Mouse (Mus musculus) embryonic facial prominence, embryonic 12.5 days (tissue): Measurements from ENCODE around the gene Ccnc. TPM values are rescaled to one million over a fixed set of nuclear protein-coding genes. Genes with fewer than 3 reads are reported as not detected.

Experiments
- ATAC-seq: fragments of 200-750 bp; cut with Nextera tagmentation; 2 replicates; pipeline ENCODE4 v1.8.0; 2017; ENCODE audit not compliant: insufficient number of reproducible peaks, insufficient read depth, low FRiP score, low TSS enrichment
- H3K27ac ChIP-seq: fragments of 300-500 bp; sonication (generic); 2 replicates; pipeline ENCODE4 v1.5.1; 2016; ENCODE audit warnings: mild to moderate bottlenecking
- H3K27me3 ChIP-seq: fragments of 300-500 bp; sonication (generic); 2 replicates; pipeline ENCODE4 v1.6.1; 2016; ENCODE audit warnings: mild to moderate bottlenecking, moderate library complexity
- H3K36me3 ChIP-seq: fragments of 300-500 bp; sonication (generic); 2 replicates; pipeline ENCODE4 v1.6.1; 2016; ENCODE audit warnings: mild to moderate bottlenecking
- H3K4me1 ChIP-seq: fragments of 300-500 bp; sonication (generic); 2 replicates; pipeline ENCODE4 v1.6.1; 2016
- H3K4me2 ChIP-seq: fragments of 300-500 bp; sonication (generic); replicated peaks from 2 replicates; pipeline ENCODE4 v1.6.1; 2016; ENCODE audit warnings: mild to moderate bottlenecking, moderate library complexity
- H3K4me3 ChIP-seq: fragments of 300-500 bp; sonication (generic); 2 replicates; pipeline ENCODE4 v1.5.1; 2016; ENCODE audit warnings: mild to moderate bottlenecking
- H3K9ac ChIP-seq: fragments of 300-500 bp; sonication (generic); 2 replicates; pipeline ENCODE4 v1.6.1; 2016; ENCODE audit warnings: mild to moderate bottlenecking, moderate library complexity
- H3K9me3 ChIP-seq: fragments of 300-500 bp; sonication (generic); 2 replicates; pipeline ENCODE4 v1.6.1; 2016; ENCODE audit warnings: mild to moderate bottlenecking, moderate library complexity
- WGBS: fragments of 180-500 bp; shearing (Covaris S2); methylation state at CpG from one replicate; pipeline ENCODE4 v1.1.7; 2016; 5-methylcytosine and 5-hydroxymethylcytosine counted together
- polyA plus RNA-seq: library from polyadenylated mRNA; unstranded; fragments of >200 nt; fragmentation: Nextera tagmentation; extraction: Ambion mirVana; gene quantifications from 2 replicates; pipeline ENCODE4 v1.2.1, GENCODE M21; 2016

Gene Ccnc
- polyA plus RNA-seq, 1 experiment from 2014 or later: 48.6 TPM

DNA sequence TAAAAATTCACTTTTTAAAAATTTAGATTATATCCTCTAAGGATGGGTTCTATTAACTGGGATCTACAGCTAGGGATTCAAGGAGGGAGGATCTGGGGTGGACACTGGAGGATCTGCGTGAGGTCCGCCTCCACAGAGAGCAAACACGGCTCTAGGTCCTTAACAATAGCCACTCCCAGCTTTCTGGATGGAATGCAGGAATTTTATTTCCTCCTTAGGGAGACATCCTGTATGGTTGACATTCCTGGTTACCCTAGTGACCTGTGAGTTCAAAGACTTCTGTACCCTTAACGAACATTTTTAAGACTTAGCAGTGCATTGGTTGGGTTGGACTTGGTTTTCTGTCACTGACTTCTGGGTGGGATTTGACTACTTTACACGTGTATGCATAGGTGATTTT lies 18.2 kb downstream of the Ccnc start:
- H3K9me3 ChIP-seq: no peaks in the 10 kb centered on the region
- ATAC-seq: no peak
- no peaks in the 10 kb centered on the region for H3K4me1 ChIP-seq
- H3K4me3 ChIP-seq: no peak overlapping the region
- 71% methylated on average over 5 of the region's 5 CpGs for WGBS
- H3K27me3 ChIP-seq: no peaks in the 10 kb centered on the region
- no peak overlapping the region for H3K4me2 ChIP-seq
- no peak overlapping the region for H3K27ac ChIP-seq
- no peak overlapping the region for H3K9ac ChIP-seq
- H3K36me3 ChIP-seq: peaks cover 7% of the 10 kb centered on the region; the same call in 1 of the 2 replicates

GRCm38 (mm10) chr4:21755123-21755789 lies 27.8 kb downstream of the Ccnc start:
- Histone ChIP-seq H3K9ac (no peak overlapping the region), H3K4me3 (no peak overlapping the region), H3K36me3 (peaks cover 6% of the 10 kb centered on the region; the same call in 1 of the 2 replicates), H3K4me1 (no peaks in the 10 kb centered on the region), H3K27me3 (no peaks in the 10 kb centered on the region), H3K4me2 (no peak overlapping the region), H3K9me3 (no peaks in the 10 kb centered on the region), H3K27ac (no peak overlapping the region)
- no peak for ATAC-seq
- 75% methylated on average over 4 of the region's 4 CpGs for WGBS

- no peaks in the 10 kb centered on the region for H3K27me3 ChIP-seq
- WGBS: 77% methylated on average over 1 of the region's 1 CpGs
- H3K4me2 ChIP-seq: no peak overlapping the region
- H3K4me1 ChIP-seq: no peaks in the 10 kb centered on the region
- H3K36me3 ChIP-seq: peaks cover 6% of the 10 kb centered on the region; the same call in 1 of the 2 replicates
- H3K4me3 ChIP-seq: no peak overlapping the region
- no peak overlapping the region for H3K27ac ChIP-seq
- no peak for ATAC-seq
- H3K9me3 ChIP-seq: no peaks in the 10 kb centered on the region
- no peak overlapping the region for H3K9ac ChIP-seq
Measured at GRCm38 (mm10) chr4:21758860-21759259, 31.4 kb downstream of the Ccnc start.

GRCm38 (mm10) chr4:21761416-21762160 lies 34.1 kb downstream of the Ccnc start:
- Histone ChIP-seq H3K9me3 (no peaks in the 10 kb centered on the region), H3K4me3 (no peak overlapping the region), H3K4me2 (no peak overlapping the region), H3K36me3 (peaks cover 6% of the 10 kb centered on the region; the same call in 1 of the 2 replicates), H3K4me1 (no peaks in the 10 kb centered on the region), H3K27ac (no peak overlapping the region), H3K27me3 (no peaks in the 10 kb centered on the region), H3K9ac (no peak overlapping the region)
- 77% methylated on average over 9 of the region's 9 CpGs for WGBS
- no peak for ATAC-seq

- no peaks in the 10 kb centered on the region for H3K27me3 ChIP-seq
- no peak overlapping the region for H3K27ac ChIP-seq
- no peak overlapping the region for H3K4me3 ChIP-seq
- ATAC-seq: peak; percentile 10; the same call in 1 of the 2 replicates
- no peak overlapping the region for H3K4me2 ChIP-seq
- H3K9me3 ChIP-seq: no peaks in the 10 kb centered on the region
- peaks cover 5% of the 10 kb centered on the region; the same call in 1 of the 2 replicates for H3K36me3 ChIP-seq
- H3K9ac ChIP-seq: no peak overlapping the region
- no peaks in the 10 kb centered on the region for H3K4me1 ChIP-seq
- 81% methylated on average over 4 of the region's 4 CpGs for WGBS
Measured at GRCm38 (mm10) chr4:21763827-21764226, 36.3 kb downstream of the Ccnc start.

- Histone ChIP-seq H3K9me3 (no peaks in the 10 kb centered on the region), H3K27me3 (no peaks in the 10 kb centered on the region), H3K4me3 (peak overlapping the region; percentile 66), H3K4me1 (no peaks in the 10 kb centered on the region), H3K9ac (peak overlapping the region; percentile 49), H3K4me2 (peak overlapping the region; percentile 72), H3K36me3 (no peaks in the 10 kb centered on the region), H3K27ac (no peak overlapping the region)
- ATAC-seq: no peak
- WGBS: 18% methylated on average over 14 of the region's 14 CpGs
Measured at GRCm38 (mm10) chr4:21766171-21766862, 38.8 kb downstream of the Ccnc start.

DNA sequence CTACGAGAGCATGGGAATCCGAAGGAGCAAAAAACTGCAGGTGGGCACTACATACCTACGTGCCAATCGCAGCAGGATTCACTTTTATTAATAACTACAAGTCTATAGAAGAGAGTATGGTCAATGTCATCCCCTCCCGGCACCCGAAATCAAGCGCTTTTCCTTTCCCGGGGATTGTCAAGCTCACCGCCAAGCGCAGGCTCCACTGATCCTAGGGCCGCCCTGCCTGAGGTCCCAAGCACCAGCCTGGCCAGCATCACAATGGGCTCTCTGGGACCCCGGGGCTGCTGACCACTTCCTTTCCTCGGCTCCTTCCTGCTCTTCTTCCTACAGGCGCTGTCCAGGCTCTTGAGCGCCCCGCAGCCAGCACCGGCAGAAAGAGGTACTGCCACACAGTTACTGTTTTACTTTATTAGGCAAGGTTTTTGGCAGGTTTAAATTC lies 39.4 kb downstream of the Ccnc start, which contains the start of the genes Usp45 and Tstd3:
Gene Usp45, plus strand, starts transcription at position 294 of the 442 bp plus-strand sequence.
Gene Tstd3, minus strand, starts transcription at position 350 of the 442 bp plus-strand sequence.
- Histone ChIP-seq H3K4me2 (peak within 1 kb of the TSS; percentile 72), H3K27me3 (no peaks in the 10 kb centered on the region), H3K27ac (no peak within 1 kb of the TSS), H3K36me3 (no peaks in the 10 kb centered on the region), H3K4me3 (peak within 1 kb of the TSS; percentile 66), H3K9ac (peak within 1 kb of the TSS; percentile 49), H3K9me3 (no peaks in the 10 kb centered on the region), H3K4me1 (no peaks in the 10 kb centered on the region)
- no peak for ATAC-seq
- WGBS: 2% methylated on average over 17 of the region's 17 CpGs

DNA sequence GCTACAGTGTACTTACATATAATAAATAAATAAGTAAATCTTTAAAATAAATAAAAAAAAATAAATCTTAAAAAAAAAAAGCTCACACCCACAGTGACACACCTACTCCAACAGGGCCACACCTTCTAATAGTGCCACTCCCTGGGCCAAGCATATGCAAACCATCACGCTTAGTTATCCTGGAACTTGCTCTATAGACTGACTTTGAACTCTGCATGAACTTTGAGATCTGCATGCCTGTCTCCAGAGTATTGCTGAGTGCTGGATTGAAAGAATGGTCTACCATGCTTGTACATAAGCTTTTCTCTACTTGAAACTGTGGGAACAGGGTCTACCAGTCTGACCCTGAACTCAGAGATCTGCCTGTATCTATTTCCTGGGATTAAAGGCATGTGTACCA lies 43.6 kb downstream of the Ccnc start:
- Histone ChIP-seq H3K27me3 (no peaks in the 10 kb centered on the region), H3K27ac (no peak overlapping the region), H3K36me3 (no peaks in the 10 kb centered on the region), H3K9ac (no peak overlapping the region), H3K4me3 (no peak overlapping the region), H3K4me1 (no peaks in the 10 kb centered on the region), H3K9me3 (no peaks in the 10 kb centered on the region), H3K4me2 (no peak overlapping the region)
- 81% methylated on average over 1 of the region's 1 CpGs for WGBS
- no peak for ATAC-seq

GRCm38 (mm10) chr4:21772306-21772705 lies 44.8 kb downstream of the Ccnc start:
- Histone ChIP-seq H3K27me3 (no peaks in the 10 kb centered on the region), H3K4me2 (no peak overlapping the region)
- no peak for ATAC-seq

GRCm38 (mm10) chr4:21776091-21776945 lies 48.8 kb downstream of the Ccnc start:
- 0 out of 2 replicates have a peak overlapping the region, but pooled peaks have one; percentile 46 for H3K27ac ChIP-seq
- WGBS: under 1% methylated on average over 46 of the region's 46 CpGs
- peaks cover 5% of the 10 kb centered on the region; the same call in 1 of the 2 replicates for H3K4me1 ChIP-seq
- peak overlapping the region; percentile 85 for H3K9ac ChIP-seq
- ATAC-seq: peak; percentile 95
- peaks cover 11% of the 10 kb centered on the region for H3K36me3 ChIP-seq
- H3K4me2 ChIP-seq: peak overlapping the region; percentile 60
- H3K27me3 ChIP-seq: no peaks in the 10 kb centered on the region
- H3K4me3 ChIP-seq: peak overlapping the region; percentile 79
- H3K9me3 ChIP-seq: no peaks in the 10 kb centered on the region

More at GRCm38 (mm10) chr4:21772306-21772705, 44.8 kb downstream of the Ccnc start:
- H3K9ac ChIP-seq: no peak overlapping the region
- 94% methylated on average over 1 of the region's 1 CpGs for WGBS
- H3K36me3 ChIP-seq: no peaks in the 10 kb centered on the region
- no peak overlapping the region for H3K27ac ChIP-seq
- peaks cover 2% of the 10 kb centered on the region; the same call in 1 of the 2 replicates for H3K4me1 ChIP-seq
- H3K9me3 ChIP-seq: no peaks in the 10 kb centered on the region
- H3K4me3 ChIP-seq: no peak overlapping the region

GRCm38 (mm10) chr4:21776946-21777265 lies 49.4 kb downstream of the Ccnc start:
- H3K9ac ChIP-seq: peak overlapping the region; percentile 85
- H3K36me3 ChIP-seq: peaks cover 17% of the 10 kb centered on the region
- ATAC-seq: no peak
- peaks cover 5% of the 10 kb centered on the region; the same call in 1 of the 2 replicates for H3K4me1 ChIP-seq
- peak overlapping the region; percentile 79 for H3K4me3 ChIP-seq
- H3K27me3 ChIP-seq: no peaks in the 10 kb centered on the region
- peak overlapping the region; percentile 60 for H3K4me2 ChIP-seq
- H3K27ac ChIP-seq: no peak overlapping the region
- H3K9me3 ChIP-seq: no peaks in the 10 kb centered on the region
- WGBS: 9% methylated on average over 9 of the region's 9 CpGs
